16 mouse cellular contexts compared by ENCODE assay signal in the genomic region with DNA sequence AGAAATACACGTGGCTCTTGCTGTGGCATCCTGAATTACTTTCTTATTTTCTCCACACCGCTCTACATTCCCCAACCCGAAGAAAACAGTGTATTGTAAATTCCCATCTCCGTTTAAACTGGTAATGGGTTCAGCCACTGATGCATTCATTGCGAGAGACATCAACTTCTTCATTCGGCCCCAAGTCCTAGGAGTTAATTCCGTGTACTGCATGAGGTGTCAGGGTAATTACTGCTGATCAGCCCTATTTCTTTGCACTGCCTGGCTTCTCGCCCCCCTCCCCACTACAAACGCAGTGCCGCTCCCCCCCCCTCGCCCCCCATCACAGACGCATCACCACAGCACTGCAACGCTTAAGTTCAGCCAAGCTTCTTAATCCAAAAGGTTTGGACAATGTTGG.
A peak's percentile ranks its signal among the peaks of the same experiment; 100 is the strongest.
DNase-seq lines count a peak whose midpoint lies in the region; ATAC-seq and TF ChIP-seq lines count a peak whose summit lies in the region.
"Had no signal": no experiment of that assay in that cellular context is flagged by ENCODE, and none has a peak within 500 bp of the region (broad histone marks: within the 10 kb centered on the region; RNA-seq: fewer than 3 reads in every experiment).

No protein-coding gene starts in this region.

- no peaks in the 10 kb centered on the region for H3K9me3 ChIP-seq in midbrain, embryonic 16.5 days (replicated peaks; ENCODE audit: control insufficient read depth, low read length, poor library complexity, severe bottlenecking)
- no peaks in the 10 kb centered on the region for H3K9me3 ChIP-seq in midbrain, embryonic 13.5 days
- H3K9me3 ChIP-seq in hindbrain, embryonic 15.5 days = no peaks in the 10 kb centered on the region
- H3K9me3 ChIP-seq in neural tube, embryonic 15.5 days (replicated peaks) = no peaks in the 10 kb centered on the region
- H3K9me3 ChIP-seq: heart, embryonic 13.5 days had no signal

- TF ChIP-seq CTCF in layer of hippocampus, adult 2 months (conservative IDR thresholded peaks at IDR 0.05) = no peak
- TF ChIP-seq CTCF in kidney, adult 2 months (conservative IDR thresholded peaks at IDR 0.05; ENCODE audit: insufficient read depth, insufficient read length, low read depth, low read length) = no peak

- WGBS in midbrain, embryonic 16.5 days = 43% methylated on average over 13 of the region's 13 CpGs
- 47% methylated on average over 13 of the region's 13 CpGs for WGBS in midbrain, embryonic 13.5 days
- 44% methylated on average over 13 of the region's 13 CpGs for WGBS in hindbrain, embryonic 15.5 days
- 31% methylated on average over 13 of the region's 13 CpGs for WGBS in neural tube, embryonic 15.5 days
- WGBS in kidney, adult 2 months = 46% methylated on average over 13 of the region's 13 CpGs

- H3K9ac ChIP-seq in midbrain, embryonic 16.5 days (ENCODE audit: low read depth, low read length) = no peak overlapping the region
- no peak overlapping the region for H3K9ac ChIP-seq in midbrain, embryonic 13.5 days (replicated peaks)
- H3K9ac ChIP-seq in hindbrain, embryonic 15.5 days = no peak overlapping the region
- no peak overlapping the region for H3K9ac ChIP-seq in neural tube, embryonic 15.5 days (replicated peaks)
- H3K9ac ChIP-seq: heart, embryonic 13.5 days had no signal

- 0 out of 2 replicates have a peak overlapping the region, but pooled peaks have one; percentile 2 for H3K27ac ChIP-seq in layer of hippocampus, adult 2 months
- no peak overlapping the region for H3K27ac ChIP-seq in midbrain, embryonic 16.5 days (ENCODE audit: low read length)
- no peak overlapping the region for H3K27ac ChIP-seq in midbrain, embryonic 13.5 days
- 0 out of 2 replicates have a peak overlapping the region, but pooled peaks have one; percentile 4 for H3K27ac ChIP-seq in hindbrain, embryonic 15.5 days (replicated peaks)
- H3K27ac ChIP-seq in neural tube, embryonic 15.5 days (replicated peaks) = no peak overlapping the region; the same call in 1 of the 2 replicates
- no peak overlapping the region for H3K27ac ChIP-seq in kidney, adult 2 months (ENCODE audit: insufficient read depth, low read depth, low read length)
- H3K27ac ChIP-seq: heart, embryonic 13.5 days had no signal

- no peak for DNase-seq in layer of hippocampus, adult 2 months (ENCODE audit: low spot score in 2 of 2)
- DNase-seq in layer of hippocampus, postnatal 10 days (ENCODE audit: low spot score in 2 of 2) = no peak
- no peak for DNase-seq in adrenal gland, adult 18-20 months (ENCODE audit: low spot score in 2 of 2)
- DNase-seq in kidney, adult 2 months = no peak
- DNase-seq: cerebellum, adult 18-20 months; heart, postnatal 4 days; kidney, adult 8-10 months; liver; lung, adult 2 months; retina, postnatal 1 day; thymus, adult 18-20 months had no signal

- H3K27me3 ChIP-seq in midbrain, embryonic 16.5 days (ENCODE audit: control insufficient read depth, insufficient read depth, low read depth, low read length) = no peaks in the 10 kb centered on the region
- H3K27me3 ChIP-seq in midbrain, embryonic 13.5 days = no peaks in the 10 kb centered on the region
- no peaks in the 10 kb centered on the region for H3K27me3 ChIP-seq in hindbrain, embryonic 15.5 days
- no peaks in the 10 kb centered on the region for H3K27me3 ChIP-seq in neural tube, embryonic 15.5 days (replicated peaks)
- no peaks in the 10 kb centered on the region for H3K27me3 ChIP-seq in kidney, adult 2 months (replicated peaks; ENCODE audit: control insufficient read depth, insufficient read depth, low read length)
- H3K27me3 ChIP-seq: heart, embryonic 13.5 days had no signal

- H3K4me1 ChIP-seq in midbrain, embryonic 16.5 days (ENCODE audit: control insufficient read depth, insufficient read depth, low read length) = peaks cover 9% of the 10 kb centered on the region
- peaks cover 23% of the 10 kb centered on the region for H3K4me1 ChIP-seq in midbrain, embryonic 13.5 days (replicated peaks)
- peaks cover 13% of the 10 kb centered on the region; the same call in 1 of the 2 replicates for H3K4me1 ChIP-seq in hindbrain, embryonic 15.5 days (replicated peaks)
- H3K4me1 ChIP-seq in neural tube, embryonic 15.5 days = peaks cover 24% of the 10 kb centered on the region
- H3K4me1 ChIP-seq in kidney, adult 2 months (ENCODE audit: control insufficient read depth, insufficient read depth, low read length) = no peaks in the 10 kb centered on the region
- H3K4me1 ChIP-seq: heart, embryonic 13.5 days had no signal

- H3K36me3 ChIP-seq in midbrain, embryonic 16.5 days (ENCODE audit: control insufficient read depth, insufficient read depth, low read length) = no peaks in the 10 kb centered on the region
- no peaks in the 10 kb centered on the region for H3K36me3 ChIP-seq in midbrain, embryonic 13.5 days
- no peaks in the 10 kb centered on the region for H3K36me3 ChIP-seq in hindbrain, embryonic 15.5 days
- H3K36me3 ChIP-seq in neural tube, embryonic 15.5 days = no peaks in the 10 kb centered on the region
- H3K36me3 ChIP-seq in kidney, adult 2 months (ENCODE audit: control insufficient read depth, insufficient read depth, low read length) = no peaks in the 10 kb centered on the region
- H3K36me3 ChIP-seq: heart, embryonic 13.5 days had no signal

- peak overlapping the region; percentile 8; the same call in 1 of the 2 replicates for H3K4me2 ChIP-seq in midbrain, embryonic 16.5 days (ENCODE audit: low read length)
- H3K4me2 ChIP-seq in midbrain, embryonic 13.5 days (replicated peaks) = no peak overlapping the region; the same call in 1 of the 2 replicates
- H3K4me2 ChIP-seq in hindbrain, embryonic 15.5 days = peak overlapping the region; percentile 43
- H3K4me2 ChIP-seq in neural tube, embryonic 15.5 days = peak overlapping the region; percentile 46
- H3K4me2 ChIP-seq: heart, embryonic 13.5 days had no signal

- peak overlapping the region; percentile 19; the same call in 1 of the 2 replicates for H3K4me3 ChIP-seq in layer of hippocampus, adult 2 months
- H3K4me3 ChIP-seq in midbrain, embryonic 16.5 days (ENCODE audit: low read depth, low read length) = no peak overlapping the region
- no peak overlapping the region for H3K4me3 ChIP-seq in midbrain, embryonic 13.5 days (replicated peaks)
- no peak overlapping the region for H3K4me3 ChIP-seq in hindbrain, embryonic 15.5 days
- no peak overlapping the region for H3K4me3 ChIP-seq in neural tube, embryonic 15.5 days (replicated peaks)
- no peak overlapping the region for H3K4me3 ChIP-seq in kidney, adult 2 months (ENCODE audit: insufficient read depth, low read depth, low read length)
- H3K4me3 ChIP-seq: heart, embryonic 13.5 days had no signal

- 0 out of 2 replicates have a peak, but pooled peaks have one; percentile 17 for ATAC-seq in midbrain, embryonic 16.5 days
- no peak for ATAC-seq in midbrain, embryonic 13.5 days
- ATAC-seq in hindbrain, embryonic 15.5 days (ENCODE audit: low FRiP score, low read depth) = no peak
- no peak for ATAC-seq in neural tube, embryonic 15.5 days (ENCODE audit: low FRiP score)

- no peak for TF ChIP-seq POLR2A in kidney, adult 2 months (IDR thresholded peaks at IDR 0.05; ENCODE audit: low read depth, low read length)

Comparison
In these comparisons a context has a peak if more than half of its experiments do, and no peak if none do; other contexts are left out.
1. H3K27ac ChIP-seq: peak in layer of hippocampus, adult 2 months (single experiment) and hindbrain, embryonic 15.5 days (single experiment); none in midbrain, embryonic 16.5 days (single experiment), midbrain, embryonic 13.5 days (single experiment), neural tube, embryonic 15.5 days (single experiment) and kidney, adult 2 months (single experiment).